Mouse (Mus musculus): Measurements from ENCODE around the gene Nup85.

GRCm38 (mm10) chr11:115613138-115613945, 49.1 kb downstream of the Nup85 start:
- TF ChIP-seq CTCF (IDR thresholded peaks at IDR 0.05; ENCODE audit: low read depth, low read length), result no peak
- no peak for TF ChIP-seq POLR2A (IDR thresholded peaks at IDR 0.05; ENCODE audit: borderline replicate concordance, low read depth, low read length)
